Mouse (Mus musculus) kidney, postnatal 10 days (tissue): Measurements from ENCODE around the gene Ltbp2.

ENCODE experiments used
- DNase-seq: peaks from one replicate; pipeline ENCODE4 v3.0.0; 2021; ENCODE audit warnings: mixed read lengths

Gene Ltbp2

DNA sequence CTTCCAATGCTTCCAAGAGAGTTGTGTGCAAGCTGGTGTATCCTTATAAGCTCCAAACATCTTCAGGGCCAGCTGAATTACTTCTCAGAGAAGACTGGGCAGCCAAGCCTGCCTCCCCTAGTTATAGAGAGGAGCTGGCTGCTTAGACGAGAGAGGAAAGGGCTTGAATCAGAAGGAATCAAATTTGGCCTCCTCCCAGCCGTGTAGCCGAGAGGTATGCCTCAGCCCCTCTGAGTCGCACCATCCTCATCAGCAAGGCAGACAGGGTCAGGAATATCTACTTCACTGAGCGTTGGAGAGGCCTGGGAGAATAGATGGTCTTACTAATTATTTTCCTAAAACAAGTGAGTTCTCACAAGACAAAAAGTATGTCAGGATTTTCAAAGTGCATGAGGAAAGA is 40.7 kb downstream of the Ltbp2 start:
- no peak for DNase-seq

DNA sequence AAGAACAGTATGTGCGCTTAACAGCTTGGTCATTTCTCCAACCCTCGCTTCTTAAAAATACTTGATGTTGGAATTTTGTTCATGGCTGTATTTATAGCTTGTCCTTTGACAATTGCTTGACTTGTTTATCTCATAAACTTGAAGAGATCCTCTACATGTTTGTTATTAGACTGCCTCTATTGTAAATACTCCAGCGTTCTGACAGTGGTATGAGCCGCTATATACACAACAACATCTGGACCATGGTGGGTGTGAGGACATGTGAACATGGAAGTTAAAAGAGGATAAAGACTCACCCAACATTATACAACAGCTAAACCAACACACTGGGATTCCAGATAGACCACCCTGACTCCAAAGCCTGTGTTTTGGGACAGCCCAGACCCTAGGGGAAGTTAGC is 41.6 kb downstream of the Ltbp2 start:
- DNase-seq: no peak

DNA sequence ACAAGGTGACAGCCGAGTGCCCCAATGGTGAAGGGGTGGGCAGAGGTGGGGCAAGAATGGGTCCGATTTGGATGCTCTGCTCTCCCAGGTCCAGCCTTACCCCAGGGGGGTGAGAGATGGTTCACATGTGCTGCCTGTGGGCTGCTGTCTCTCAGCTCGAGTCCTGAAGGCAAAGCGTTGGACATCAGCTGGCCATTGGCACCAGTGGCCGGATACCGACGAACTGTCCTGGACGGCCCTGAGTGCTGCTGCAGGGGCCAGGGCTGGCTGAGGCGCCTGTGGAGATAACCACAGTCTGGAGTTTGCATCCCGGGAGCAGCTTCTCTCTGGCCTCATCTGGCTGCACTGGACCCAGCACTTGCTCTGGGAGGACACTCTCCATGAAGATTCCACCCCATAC is 44.7 kb downstream of the Ltbp2 start:
- DNase-seq: no peak

DNA sequence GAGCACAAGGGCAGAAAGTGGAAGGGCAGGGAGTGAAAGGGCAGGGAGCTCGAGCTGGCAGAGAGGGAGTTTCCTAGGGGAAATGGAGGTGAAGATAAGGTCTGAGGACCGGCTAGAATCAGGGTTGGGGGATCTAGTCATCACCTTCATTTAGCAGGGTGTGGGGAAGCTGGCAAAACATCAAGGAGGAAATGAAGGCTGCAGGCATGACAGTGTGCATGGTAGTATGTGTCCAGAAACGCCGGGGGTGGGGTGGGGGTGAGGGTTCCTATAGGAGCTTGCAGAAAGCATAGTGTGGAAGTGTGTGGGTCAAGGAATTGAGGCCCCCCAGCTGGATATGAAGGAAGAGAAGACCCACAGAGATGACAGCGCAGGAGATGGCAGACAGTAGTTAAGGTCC is 45.2 kb downstream of the Ltbp2 start:
- no peak for DNase-seq

DNA sequence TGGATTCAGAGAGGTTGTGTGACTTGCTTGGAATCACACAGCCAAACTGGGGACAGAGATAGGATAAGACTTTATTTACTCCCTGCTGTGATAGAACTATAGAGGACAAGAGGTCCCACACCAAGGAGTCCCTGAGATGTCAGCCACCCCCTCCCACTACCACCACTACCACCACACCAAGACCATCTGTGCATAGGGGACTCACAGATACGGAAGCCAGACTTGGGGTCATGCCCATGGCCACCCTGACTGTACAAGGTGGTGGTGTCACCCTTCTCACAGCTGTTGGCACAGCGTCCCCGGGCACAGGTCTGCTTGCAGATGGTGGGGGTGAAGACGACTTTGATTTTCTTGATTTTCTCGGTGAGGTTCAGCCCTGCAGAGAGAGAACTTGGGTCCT is 45.9 kb downstream of the Ltbp2 start:
- no peak for DNase-seq

DNA sequence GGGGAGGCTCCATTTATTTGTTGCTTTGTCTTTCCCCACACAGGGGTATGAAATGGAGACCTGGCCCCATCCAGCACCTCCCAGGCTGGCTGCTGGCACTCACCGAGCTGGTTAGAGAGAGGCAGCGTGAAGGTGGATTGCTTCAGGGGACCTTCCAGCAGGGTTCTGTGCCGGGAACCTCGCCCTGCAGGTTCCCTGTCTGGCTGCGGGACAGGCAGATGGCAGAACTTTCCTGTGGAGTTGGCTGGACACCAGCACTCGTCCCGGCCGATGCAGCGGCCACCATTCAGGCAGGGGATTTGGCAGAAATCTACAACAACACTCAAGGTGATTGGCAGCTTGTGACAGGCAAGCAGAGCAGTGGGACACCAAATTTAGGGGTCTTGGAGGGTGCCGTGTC is 46.4 kb downstream of the Ltbp2 start:
- DNase-seq: no peak

DNA sequence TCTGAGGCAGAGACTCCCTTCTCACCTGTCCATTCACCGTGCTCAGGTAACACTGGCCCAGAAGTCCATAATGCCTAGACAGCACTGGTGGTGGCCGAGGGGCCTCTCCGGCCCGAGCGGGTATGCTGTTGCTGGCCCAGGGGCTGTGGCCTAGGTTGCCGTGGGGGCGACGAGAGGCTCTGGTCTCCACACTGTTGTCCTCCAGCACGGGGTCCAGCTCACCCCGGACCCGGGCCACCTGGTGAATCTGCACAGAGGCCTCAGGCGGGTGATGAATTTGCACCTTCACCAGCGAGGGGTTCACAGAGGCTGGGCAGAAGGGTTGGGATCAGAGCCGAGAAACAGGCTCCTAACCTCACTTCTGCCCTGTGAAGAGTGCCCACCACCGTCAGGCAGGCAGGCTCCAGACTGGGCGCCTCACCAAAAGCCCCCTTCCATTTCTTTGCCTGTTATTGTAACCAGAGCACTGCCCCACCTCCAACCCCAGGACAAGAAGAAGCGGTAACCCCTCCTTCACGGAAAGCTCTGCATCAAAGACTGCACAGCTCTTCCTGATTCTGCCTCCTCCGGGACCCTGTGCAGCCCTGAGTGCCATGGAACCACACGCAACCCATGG is 47.1 kb downstream of the Ltbp2 start:
- DNase-seq: no peak

DNA sequence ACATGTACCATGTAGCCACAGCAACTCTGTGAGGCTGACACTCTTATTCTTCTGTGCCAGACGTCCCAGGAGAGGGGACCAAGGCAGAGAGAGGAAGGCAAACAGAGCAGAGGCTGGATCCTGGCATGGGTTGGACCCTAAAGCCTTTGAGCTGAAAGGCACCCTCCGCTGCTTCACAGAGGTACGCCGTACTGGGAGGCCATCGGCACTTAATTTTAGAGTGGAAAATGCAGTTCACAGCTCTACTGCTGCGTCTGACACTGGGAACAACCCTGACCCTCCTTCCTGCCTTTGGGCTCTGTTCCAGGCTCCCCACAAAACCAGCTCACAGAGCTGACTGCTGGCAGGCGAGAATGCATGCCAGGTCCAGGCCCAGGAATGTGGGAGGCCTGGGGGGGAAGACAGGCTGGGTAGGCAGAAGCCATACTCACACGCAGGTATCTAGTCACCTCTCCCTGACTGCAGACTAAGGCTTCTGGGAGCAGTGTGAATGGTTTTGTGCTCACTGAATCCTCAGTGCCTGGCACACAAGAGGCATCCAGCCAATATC is 48.9 kb downstream of the Ltbp2 start:
- DNase-seq: no peak

DNA sequence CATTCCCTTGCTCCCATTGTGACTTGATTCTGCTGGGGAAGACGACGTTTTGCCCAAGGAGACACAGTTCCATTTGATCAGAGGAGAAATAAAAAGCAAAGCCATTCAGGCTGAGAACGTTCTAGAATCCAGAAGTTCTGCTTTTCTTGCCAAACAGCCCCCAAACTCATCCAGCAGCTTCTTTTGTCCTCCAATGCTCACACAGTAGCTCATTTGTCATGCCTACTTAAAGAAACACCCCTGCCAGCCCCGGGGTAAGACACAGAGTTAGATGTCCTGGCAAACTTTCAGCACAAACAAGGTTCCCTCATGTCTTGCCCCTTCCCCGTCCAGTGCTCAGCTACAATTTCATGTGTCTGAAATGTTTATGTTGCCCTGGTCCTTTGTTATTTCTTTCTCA is 52.1 kb downstream of the Ltbp2 start:
- DNase-seq: no peak

DNA sequence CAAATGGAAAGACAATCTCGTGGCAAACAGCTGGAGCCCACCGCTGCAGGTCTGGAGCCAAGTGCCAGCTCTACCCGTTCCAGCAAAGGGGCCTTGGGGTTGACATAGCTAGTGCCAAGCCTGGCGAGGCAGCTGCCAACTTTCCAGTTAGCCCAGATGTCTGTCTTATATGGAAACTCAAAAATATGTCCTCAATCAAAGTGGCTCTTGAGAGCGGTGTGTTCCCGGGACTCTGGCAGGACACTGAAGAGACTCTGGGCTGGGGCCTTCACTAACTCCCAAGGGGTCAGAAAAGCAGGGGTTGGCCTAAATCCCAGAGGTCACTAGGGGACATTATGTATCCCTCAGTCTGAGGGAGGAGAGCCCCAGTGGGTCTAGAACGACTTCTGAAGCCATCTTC is 52.7 kb downstream of the Ltbp2 start:
- DNase-seq: no peak

DNA sequence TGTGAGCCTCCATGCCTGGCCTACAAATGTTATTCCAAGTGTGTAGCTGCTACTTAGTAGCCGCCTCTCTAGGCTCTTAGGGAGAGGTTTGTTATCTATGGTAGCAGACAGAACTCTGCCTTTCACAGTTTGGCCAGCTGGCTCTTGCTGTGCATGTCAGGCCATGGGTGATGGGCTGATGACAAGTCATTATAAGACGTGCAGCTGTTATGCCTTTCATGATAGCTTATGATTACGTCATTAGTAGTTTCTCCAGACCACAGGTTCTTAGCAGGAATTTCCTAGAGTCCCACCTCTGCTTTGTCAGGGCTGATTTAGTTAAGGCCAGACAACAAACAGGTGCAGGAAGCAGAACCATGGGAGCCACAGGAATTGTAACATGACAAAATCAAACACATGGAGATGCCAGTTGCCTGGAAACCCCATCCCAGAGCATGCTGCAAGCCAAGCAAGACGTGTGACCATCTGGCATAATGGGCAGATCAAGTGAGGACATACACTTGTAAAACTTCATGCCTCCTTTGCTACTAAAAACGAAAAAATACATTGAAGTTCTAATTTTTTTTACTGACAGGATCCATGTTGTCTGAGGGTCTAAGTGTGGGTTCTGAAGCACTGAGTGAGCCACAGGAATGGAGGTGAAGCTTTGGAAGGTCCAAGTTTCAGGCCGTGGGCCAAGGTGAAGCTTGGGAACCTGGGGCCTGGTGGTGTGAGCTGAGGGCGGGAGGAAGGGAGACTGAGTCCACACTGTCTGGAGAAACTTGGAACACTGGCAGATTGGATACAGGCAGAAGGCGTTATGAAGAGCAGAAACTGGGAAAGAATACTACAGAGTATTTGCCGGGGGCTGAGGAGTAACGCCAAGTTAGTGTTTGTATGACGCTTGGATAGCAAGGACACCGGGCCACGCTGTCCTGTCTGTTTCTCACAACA is 56.8 kb downstream of the Ltbp2 start:
- DNase-seq: no peak

DNA sequence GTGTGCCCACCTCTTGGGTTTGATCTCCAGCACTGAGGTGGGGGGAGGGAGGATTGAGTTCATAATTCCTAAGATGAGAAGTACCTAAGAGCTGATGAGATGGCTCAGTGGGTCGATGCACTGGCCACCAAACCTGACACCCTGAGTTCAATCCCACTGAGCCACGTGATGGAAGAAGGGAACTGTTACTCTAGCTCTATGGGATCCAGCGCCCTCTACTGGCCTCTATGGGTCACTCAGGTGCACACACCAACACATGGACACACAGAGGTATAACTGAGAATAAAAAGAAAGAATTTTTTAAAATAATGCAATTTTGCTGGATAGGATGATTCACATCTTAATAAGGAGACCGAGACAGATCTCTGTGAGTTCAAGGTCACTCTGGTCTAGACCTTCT is 57.8 kb downstream of the Ltbp2 start:
- no peak for DNase-seq

DNA sequence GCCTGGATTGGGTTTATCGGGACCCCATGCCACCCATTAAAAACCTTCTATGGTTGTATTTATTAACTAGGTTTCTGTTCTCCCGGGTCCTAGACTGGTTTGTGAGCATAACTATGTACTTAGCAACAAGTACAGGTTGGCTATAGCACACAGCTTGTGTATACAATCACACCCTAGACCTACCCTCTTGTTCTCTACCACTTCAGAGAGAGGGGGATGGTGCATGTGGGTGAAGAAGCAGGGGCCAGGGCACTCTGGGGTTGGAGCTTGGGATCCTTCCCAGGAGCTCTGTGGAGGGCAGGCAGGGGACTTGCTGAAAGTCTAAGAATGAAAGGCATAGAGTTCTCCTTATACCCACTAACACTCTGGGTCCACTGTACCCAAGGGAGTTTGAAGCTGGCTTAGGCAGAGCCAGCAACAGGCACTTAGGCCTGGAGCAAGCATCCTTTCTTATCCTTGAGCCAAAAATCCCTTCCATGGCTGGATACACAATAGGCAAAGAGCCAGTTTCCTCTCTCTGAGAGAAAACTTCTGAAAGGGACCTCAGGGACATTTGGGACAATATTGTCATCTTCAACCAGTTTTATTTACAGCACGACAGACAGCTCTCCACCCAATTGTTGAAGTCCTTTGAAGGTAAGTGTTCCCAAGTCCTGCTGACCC is 61.5 kb downstream of the Ltbp2 start:
- no peak for DNase-seq

DNA sequence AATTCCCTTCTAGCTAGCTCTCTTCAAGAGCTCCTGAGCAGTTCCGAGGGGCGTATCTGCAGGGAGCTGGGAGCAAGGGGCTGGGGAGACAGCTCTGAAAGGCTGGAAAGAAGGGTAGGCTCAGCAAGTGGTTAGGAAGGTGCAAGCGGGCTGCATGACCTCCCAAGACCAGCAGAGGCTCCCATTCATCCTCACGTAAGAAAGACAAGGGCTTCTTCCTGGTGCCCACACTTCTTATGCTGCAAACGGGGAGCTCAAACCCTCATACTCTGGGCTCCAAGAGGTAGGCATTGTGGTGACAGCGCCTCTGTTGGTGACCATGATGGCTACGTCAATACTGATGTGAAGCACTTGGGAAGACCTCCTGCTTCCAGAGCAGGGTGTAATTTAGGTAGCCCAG is 62.6 kb downstream of the Ltbp2 start:
- no peak for DNase-seq

DNA sequence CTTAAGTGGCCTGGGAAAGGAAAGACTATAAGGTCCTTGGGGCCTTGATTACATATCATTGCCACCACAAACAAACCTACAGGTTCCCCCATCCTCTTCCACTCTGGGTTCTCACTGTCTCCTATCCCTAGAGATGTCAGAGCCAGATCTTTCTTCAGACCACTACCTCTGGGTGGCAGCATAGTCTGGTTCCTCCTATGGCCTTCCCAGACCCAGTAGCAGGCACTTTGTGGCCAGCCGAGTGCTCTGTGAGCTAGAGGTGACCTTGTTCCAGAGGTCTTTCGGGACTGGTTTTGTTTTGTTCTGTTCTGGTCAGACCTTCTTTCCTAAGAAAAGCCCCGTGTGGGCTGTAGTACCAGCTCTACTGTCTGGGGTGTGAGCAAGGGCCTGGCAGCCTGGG is 64.3 kb downstream of the Ltbp2 start:
- DNase-seq: peak; percentile 47

DNA sequence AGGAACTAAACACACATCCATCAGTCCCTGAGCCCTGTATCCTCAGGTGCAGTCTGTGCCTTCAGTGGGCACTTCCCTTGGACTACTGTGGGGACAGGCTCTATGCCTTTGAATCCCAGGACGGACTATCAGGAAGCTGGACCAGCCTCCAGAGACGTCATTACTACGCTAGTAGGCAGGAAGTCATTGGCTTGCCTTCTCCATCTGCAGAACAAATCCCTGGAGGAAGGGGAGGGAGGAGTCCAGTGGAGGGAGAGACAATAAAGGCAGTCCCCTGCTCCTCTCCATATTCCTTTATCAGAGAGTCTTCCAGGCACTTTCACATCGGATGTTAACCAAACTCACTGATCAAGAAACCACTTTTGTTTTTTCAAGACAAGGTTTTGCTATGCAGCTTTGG is 64.8 kb downstream of the Ltbp2 start:
- DNase-seq: peak; percentile 44

DNA sequence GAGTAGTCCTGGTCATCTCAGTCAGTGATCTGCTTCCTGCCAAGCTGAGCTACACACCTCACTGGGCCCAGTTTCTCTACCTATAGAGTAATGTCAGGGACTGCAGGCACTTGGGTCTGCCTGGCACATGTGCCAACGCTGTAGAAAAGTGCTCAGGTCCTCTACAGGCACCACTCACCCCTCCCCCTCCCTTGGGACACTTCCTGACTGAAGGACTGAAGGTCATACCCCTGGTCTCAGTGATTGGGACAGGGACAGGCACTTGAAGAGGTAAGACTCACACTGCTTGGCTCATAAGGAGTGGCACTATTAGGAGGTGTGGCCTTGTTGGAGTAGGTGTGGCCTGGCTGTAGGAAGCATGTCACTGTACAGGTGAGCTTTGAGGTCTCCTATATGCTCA is 65.5 kb downstream of the Ltbp2 start:
- DNase-seq: no peak

DNA sequence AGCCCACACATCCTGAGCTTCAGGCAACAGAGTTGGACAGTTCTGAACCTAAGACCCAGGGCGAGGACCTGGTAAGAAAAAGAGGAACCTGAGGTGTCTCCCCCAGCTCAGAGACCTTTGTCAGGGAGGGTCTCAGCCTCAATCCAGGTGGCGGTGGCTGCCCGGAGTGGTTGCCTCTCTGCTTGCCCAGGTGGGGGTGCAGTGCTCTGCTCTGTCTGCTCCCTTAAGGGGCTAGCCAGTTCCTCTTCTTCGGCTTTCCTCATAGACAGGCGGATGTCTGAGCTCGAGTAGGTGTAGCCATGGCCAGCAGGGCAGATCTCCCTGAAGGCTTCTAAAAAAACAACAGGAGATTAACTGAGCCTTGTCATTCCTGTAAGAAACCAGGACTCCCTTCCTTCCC is 67.3 kb downstream of the Ltbp2 start:
- DNase-seq: no peak

DNA sequence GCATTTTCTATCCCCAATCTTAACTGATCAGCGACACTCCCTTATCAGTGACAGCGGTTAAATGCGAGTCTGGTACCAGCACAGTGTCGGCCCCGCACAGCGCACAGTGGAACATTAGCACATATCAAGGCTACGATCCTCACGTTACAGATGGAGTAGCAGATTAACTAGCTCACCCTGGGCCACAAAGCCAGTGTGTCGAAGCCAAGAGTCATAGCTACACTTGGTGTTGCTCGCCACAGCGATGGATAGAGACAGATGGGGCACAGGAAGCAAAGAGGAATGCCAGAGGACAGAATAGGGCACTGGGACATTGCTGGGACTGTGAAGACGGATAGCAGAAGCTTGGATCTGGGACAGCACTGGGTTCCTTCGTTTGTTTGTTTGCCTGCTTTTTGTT is 69.0 kb downstream of the Ltbp2 start:
- DNase-seq: no peak

DNA sequence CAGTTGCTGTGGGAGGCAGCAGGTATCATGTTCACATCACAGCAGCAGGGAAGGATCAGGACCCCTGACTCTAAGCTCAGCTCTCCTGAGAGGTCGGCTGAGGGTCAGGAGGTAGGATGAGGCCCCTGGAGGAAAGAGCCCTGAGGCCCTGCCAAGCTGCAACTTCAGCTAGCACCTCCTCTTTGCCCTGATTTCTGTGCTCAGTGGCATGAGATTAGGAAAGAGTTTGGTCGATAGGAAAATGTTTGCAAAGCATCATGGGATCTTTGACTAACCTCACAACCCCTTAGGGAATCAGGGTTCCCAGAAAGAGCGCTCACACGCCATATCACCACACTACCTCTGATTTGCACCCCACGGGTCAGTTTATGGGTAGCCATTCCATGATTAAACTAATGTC is 69.6 kb downstream of the Ltbp2 start:
- DNase-seq: no peak

DNA sequence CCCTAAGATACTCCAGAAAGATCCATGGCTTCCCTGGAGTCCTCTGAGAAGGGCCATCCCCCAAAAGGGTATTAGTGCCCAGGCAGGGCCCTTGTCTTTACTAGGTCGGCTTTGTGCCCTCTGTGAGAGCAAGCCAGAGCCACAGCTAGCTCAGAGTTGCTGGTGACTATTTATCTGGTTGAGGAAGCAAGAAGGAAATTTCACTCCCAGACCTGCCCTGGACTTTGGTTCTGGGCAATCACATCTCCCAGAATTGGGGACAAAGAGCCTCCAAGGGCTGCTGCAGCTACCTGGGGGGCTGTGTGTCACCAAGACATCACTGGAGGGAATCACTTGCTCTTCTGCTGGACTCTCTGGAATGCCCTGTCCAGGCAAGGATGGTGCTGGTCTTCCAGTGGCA is 70.3 kb downstream of the Ltbp2 start:
- DNase-seq: no peak

DNA sequence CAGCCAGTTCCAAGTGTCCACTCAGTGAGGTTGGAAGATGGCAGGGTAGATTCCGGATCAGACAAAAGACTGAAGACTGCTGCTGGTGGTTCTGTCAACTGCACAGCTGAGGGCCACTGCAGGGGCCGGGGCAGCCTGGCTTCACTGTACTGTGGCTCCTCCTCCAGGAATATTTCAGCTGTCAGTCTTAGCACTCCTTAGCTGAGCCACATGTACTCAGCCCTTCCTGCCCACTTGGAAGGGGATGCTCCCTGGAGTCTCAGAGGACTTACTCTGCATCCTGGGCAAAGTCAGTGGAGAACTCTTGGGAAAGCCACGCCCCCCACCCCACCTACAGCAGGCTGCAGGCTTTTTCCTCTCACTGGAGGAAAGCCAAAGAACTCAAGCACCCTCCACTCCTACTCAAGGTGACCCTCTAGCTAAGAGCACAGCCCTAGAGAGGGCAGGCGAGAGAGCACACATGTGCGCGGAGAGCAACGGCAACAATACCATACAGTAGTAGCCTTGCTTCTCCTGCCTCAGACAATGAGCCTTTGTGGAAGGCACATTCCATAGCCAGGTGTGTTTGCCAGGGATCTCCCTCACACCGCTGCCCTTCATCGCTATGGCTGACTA is 71.0 kb downstream of the Ltbp2 start:
- DNase-seq: peak; percentile 38

DNA sequence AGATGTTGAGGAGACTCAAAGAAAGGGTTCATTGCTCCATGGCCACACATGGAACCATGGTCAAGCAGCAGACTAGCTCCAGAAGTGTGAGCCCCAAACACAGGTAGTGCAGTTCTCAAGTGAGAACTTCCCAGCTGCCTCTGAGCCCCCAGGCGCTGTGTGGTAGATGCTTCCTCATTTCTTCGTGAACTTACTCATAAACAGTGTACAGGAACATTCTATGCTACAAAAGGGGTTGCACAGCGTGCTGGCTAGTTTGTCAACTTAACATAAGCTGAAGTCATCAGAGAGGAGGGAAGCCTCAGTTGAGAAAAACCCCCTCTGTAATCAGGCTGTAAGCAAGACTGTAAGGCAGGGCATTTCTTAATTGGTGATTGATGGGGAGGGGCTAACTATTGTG is 73.7 kb downstream of the Ltbp2 start:
- no peak for DNase-seq
